Mouse (Mus musculus): ENCODE measurements around the gene Slc41a3. TPM values are rescaled to one million over a fixed set of nuclear protein-coding genes. Genes with fewer than 3 reads are reported as not detected.
"Not testable (repeated sequence)": the region's sequence is repeated elsewhere in the genome, so short reads cannot be mapped to it uniquely, and the experiment has no call there.

The Slc41a3 gene
- total RNA-seq, 2 experiments from 2014 or later: 38.5 to 40.4 TPM

- DNase-seq: no peak
- intact Hi-C loops (cut with DNase I): no loop called here
These were observed 17.0 kb downstream of the Slc41a3 start for GRCm38 (mm10) chr6:90621584-90621890.

GRCm38 (mm10) chr6:90622758-90623455, 18.4 kb downstream of the Slc41a3 start:
- DNase-seq: no peak
- intact Hi-C loops (cut with DNase I): no loop called here

GRCm38 (mm10) chr6:90623456-90623836, 18.9 kb downstream of the Slc41a3 start:
- intact Hi-C loops (cut with DNase I): no loop called here
- no peak for DNase-seq

- intact Hi-C loops (cut with DNase I): no loop called here
- DNase-seq: peak; percentile 65 to 74
These were observed 19.7 kb downstream of the Slc41a3 start for GRCm38 (mm10) chr6:90624184-90624583.

- intact Hi-C loops (cut with DNase I): no loop called here
- DNase-seq: no peak
These were observed 20.2 kb downstream of the Slc41a3 start for GRCm38 (mm10) chr6:90624733-90625132.

- intact Hi-C loops (cut with DNase I): no loop called here
These were observed 20.9 kb downstream of the Slc41a3 start for GRCm38 (mm10) chr6:90625207-90625994.

GRCm38 (mm10) chr6:90627556-90627955, 23.0 kb downstream of the Slc41a3 start:
- no peak for DNase-seq
- intact Hi-C loops (cut with DNase I): no loop called here

More at GRCm38 (mm10) chr6:90625207-90625994, 20.9 kb downstream of the Slc41a3 start:
- DNase-seq: no peak

GRCm38 (mm10) chr6:90629506-90629905, 25.0 kb downstream of the Slc41a3 start:
- intact Hi-C loops (cut with DNase I): no loop called here

GRCm38 (mm10) chr6:90630427-90630826, 25.9 kb downstream of the Slc41a3 start:
- intact Hi-C loops (cut with DNase I): no loop called here
- DNase-seq: no peak

More at GRCm38 (mm10) chr6:90629506-90629905, 25.0 kb downstream of the Slc41a3 start:
- no peak for DNase-seq

GRCm38 (mm10) chr6:90632526-90632925, 28.0 kb downstream of the Slc41a3 start:
- DNase-seq; intact Hi-C loops (cut with DNase I): not testable (repeated sequence)

GRCm38 (mm10) chr6:90635081-90635480, 30.6 kb downstream of the Slc41a3 start:
- DNase-seq: no peak
- intact Hi-C loops (cut with DNase I): no loop called here

- intact Hi-C loops (cut with DNase I): no loop called here
- DNase-seq: no peak
These were observed 31.1 kb downstream of the Slc41a3 start for GRCm38 (mm10) chr6:90635611-90636010.

GRCm38 (mm10) chr6:90643057-90643456, 38.5 kb downstream of the Slc41a3 start:
- DNase-seq: no peak
- intact Hi-C loops (cut with DNase I): no loop called here

- DNase-seq: no peak
- intact Hi-C loops (cut with DNase I): no loop called here
These were observed 40.4 kb downstream of the Slc41a3 start for GRCm38 (mm10) chr6:90644965-90645364.

- intact Hi-C loops (cut with DNase I): no loop called here
- no peak for DNase-seq
These were observed 43.9 kb downstream of the Slc41a3 start for GRCm38 (mm10) chr6:90648391-90648790.

GRCm38 (mm10) chr6:90649279-90649678, 44.8 kb downstream of the Slc41a3 start:
- intact Hi-C loops (cut with DNase I): no loop called here
- no peak for DNase-seq

- intact Hi-C loops (cut with DNase I): loop anchor here (5.0 kb wide), 1 partner anchor 167 kb away; no protein-coding TSS in a partner anchor
- DNase-seq: no peak
These were observed 46.1 kb downstream of the Slc41a3 start for GRCm38 (mm10) chr6:90650634-90651033.

GRCm38 (mm10) chr6:90653736-90654135, 49.2 kb downstream of the Slc41a3 start:
- DNase-seq: peak; percentile 66 to 76
- intact Hi-C loops (cut with DNase I): loop anchor here (1.0 to 5.0 kb wide), 4 partner anchors 45 to 164 kb away; no protein-coding TSS in a partner anchor

GRCm38 (mm10) chr6:90656344-90656850, 51.9 kb downstream of the Slc41a3 start:
- intact Hi-C loops (cut with DNase I); DNase-seq: not testable (repeated sequence)

- DNase-seq: no peak
- intact Hi-C loops (cut with DNase I): no loop called here
These were observed 55.4 kb downstream of the Slc41a3 start for GRCm38 (mm10) chr6:90659913-90660312.

- intact Hi-C loops (cut with DNase I): no loop called here
- DNase-seq: no peak
These were observed 56.0 kb downstream of the Slc41a3 start for GRCm38 (mm10) chr6:90660398-90661028.
